Mouse (Mus musculus) right cerebral cortex, postnatal 14 days (tissue): ENCODE data around the gene Itsn2.
"Not testable (repeated sequence)": the region's sequence is repeated elsewhere in the genome, so short reads cannot be mapped to it uniquely, and the experiment has no call there.

Source experiments
- DNase-seq: peaks from one replicate; pipeline ENCODE4 v3.0.0; 2022

The Itsn2 gene

DNA sequence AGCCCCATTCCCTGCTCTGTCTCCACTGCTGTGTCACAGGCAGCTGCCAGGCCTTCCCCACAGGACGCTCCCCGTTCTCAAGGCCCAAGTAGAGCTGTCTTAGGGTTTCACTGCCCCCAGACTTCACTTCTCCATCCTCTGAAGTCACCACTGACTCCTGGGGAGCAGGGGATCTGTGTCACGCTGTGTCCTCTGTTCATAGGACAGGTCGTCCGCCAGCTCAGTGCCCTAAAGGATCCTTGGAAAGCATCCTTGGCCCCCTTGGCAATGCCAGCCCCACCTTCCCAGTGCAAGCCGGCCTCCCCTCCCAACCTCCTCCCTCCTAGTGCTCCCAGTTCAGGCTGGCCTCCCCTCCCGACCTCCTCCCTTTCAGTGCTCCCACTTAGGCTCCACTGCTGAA, 117.5 kb downstream of the Itsn2 start:
- DNase-seq: no peak

DNA sequence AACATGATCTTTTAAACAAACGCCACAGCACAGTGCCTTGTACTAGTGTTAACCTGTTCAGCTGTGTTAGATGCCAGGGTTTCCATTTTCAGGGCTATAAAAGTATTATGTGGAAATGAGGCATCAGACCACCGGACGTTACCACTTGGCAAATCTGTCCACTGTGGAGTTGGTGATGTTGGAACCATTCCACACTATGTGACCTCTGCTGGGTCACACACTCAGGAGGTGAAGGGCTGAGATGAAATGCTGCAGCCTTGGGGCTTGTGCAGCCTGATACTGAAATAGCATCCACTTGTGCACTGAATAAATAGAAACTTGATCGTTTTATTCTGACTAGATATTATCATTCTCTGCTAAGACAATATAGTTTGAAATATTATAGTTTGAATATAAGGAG, 120.9 kb downstream of the Itsn2 start:
- DNase-seq: no peak

DNA sequence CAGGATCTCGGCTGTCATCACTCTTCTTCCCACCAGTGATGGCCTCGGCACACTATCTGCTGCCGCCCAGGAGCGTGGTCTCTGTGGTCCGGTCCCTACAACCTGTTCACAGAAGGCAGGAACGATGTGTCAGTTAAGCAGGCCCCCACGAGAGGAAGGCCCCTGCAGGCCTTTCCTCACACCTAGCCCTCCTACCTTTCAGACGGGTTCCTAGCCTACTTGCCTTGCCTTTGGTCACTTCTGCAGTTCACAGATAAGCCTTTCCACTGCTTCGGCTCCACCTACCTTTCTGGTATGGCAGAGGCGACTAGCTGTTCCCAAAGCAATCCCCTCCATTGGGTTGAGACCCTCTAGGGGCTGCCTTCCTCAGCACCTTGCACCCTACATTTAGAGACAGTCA, 123.2 kb downstream of the Itsn2 start:
- no peak for DNase-seq

DNA sequence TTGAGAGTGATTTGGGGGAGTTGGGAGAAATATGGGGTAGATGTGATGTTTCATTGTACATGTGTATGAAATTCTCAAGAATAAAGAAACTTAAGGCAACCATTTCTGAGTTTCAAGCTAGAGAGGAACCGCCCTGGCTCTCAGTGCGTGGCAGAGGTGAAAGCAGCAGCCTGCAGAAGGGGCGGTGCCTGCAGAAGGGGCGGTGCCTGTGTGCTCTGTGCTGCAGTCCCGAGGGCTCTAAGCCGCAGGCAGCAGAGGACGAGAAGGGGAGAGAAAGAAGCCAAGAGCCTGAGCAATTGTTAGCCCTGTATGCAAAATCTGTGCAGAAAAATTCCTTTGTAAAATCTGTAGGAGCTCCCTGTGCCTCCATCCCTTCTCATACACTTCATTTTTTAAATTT, 125.0 kb downstream of the Itsn2 start:
- no peak for DNase-seq

DNA sequence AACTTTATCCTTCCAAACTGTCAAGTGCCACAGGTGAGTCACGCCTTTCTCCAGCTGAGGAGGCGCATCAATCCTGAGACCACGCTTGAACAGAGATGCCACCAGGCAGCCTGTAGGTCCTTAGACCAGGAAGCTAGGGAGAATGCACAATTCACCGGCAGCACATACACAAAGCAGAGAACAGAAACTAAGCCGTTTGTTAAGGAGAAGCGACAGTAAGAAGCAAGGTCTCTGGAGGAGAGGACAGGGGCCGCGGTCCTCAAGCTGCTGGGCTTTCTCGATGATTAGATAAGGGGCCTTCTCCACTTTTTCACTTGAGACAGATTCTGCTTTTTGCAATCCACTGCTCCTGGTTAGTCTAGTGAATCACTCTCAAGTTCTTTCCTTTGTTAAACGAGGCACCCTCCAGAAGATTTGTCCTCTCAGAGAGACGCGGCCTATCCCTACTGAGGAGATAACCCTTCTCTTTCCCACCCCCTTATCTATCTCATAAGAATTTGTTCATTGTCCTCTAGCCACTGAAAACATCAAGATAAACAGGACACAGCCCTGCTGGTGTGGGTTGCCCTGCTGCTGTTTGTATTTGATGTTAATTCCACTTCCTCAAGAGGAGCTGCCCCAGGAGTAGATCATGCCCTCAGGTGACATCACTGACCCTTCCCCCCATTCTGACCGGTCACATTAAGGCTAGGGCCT, 126.8 kb downstream of the Itsn2 start:
- no peak for DNase-seq

DNA sequence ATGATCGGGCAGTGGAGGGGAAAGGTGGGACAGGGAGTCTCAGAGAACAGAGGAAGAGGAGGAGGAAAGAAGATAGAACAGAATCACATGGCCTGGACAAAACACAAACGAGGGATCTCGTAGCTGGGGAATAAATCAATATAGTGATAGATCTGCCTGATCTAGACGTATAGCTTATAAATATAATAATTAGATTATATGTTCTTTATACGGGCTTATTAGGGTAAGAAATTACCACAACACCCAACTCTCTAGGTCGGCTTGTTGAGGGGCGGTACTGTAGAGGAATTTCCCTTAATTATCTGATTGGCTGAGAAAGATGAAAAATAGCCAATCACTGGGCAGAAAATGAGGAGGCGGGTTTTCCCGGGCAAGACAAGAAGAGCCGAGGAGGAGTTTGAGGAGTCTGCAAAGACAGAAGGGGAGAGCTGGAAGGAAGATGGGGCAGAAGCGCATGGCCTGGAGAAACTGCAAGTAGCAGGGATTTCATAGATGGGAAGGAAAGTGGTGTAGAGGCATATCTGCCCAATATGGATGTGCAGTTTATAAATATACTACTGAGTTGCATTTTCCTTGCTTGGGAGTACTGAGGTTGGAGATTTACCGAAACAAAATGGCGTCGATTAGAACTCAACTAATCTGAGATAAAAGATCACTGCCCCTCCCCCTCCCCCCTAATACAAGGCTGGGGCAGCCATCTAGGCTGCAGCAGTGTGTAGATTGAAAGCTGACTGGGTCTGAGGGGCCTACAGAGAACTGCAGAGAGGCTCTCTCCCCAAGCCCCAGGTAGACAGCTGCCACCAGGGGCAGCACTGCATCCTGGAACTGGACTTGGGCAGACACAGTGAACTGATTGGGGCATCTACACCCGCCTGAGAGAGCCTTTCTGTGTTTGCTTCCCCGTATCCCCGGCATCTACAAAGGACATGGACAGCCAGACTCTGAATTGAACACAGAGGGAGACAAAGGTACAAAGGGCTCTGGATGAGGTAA, 127.6 kb downstream of the Itsn2 start:
- no peak for DNase-seq

DNA sequence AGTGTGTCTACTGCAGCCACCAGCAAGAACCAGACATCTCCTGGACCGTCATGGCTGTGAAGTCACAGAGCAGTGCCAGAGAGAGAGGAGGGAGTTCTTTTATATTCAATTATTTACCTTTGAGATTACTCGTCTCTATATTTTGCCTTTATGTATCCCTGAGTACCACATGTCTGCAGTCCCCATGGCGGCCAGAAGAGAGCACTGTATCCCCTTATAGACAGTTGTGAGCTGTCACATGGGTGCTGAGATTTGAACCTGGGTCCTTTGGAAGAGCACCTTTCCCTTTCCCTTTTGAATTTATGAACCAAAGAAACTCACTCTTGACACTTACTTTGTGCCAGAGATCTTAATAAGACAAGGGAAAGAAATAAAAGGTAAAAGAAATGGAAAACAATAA, 136.7 kb downstream of the Itsn2 start:
- DNase-seq: no peak

DNA sequence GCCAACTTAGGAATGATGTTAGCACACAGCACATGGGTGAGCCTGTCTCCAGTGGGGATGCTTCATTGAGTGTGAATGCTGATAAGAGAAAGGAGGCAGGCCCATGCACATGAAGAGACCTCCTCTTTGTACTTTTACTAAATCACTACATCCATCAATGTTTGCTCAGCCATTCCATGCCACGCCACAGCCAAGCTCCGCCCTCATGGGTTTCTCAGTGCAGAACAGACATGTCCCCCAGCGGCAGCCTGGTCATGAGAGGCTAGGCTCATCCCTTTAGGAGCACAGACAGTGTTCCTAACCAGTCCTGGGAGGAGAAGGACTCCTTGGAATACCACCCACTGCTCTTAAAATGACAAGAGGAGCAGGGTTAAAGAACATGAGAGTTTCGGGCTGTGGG, 139.2 kb downstream of the Itsn2 start:
- no peak for DNase-seq

DNA sequence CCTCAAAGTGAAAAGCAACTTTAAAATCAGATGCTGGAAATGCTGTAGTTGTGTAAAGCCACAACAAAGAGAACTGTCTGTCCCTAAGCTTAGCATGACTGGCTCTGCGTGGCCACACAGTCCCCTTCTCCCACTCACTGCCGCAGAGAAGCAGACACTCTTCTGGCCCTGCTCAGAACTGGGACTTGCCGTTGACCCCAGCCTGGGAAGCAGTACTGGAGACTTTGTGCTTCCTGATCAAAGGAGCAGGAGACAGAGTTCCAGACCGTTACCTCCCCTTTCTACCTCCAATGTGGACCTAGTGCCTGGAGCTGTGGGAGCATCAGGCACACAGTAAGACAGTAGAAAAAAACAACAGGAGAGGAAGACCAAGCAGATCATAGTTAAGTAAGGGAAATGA, 139.9 kb downstream of the Itsn2 start:
- no peak for DNase-seq

DNA sequence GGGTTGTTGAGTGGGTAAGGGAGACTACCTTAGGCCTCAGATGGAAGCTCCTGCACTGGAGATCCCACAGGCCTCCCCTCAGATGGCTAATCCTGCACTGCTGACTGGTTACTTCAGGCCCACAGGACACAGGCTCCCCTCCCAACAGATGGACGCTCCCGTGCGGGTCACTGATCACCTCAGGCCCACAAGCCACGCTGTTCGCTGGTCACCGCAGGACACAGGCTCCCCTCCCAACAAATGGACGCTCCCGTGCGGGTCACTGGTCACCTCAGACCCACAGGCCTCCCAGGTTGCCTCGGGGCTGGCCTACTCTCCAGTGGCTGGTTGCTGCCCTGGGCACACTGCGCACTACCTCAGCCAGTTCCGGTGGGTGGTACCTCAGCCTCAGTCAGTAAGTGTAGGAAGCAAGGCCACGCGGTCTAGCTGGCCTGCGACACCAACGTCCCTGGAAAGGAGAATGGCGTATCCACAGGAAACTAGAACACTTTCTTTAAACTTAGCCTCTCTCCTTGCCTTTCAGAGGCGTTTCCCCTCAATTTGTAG, 145.7 kb downstream of the Itsn2 start, which contains the start of gene Fam228a:
TSS of gene Fam228a (minus strand) at position 400 of the 546 bp plus-strand sequence.
- no peak for DNase-seq

DNA sequence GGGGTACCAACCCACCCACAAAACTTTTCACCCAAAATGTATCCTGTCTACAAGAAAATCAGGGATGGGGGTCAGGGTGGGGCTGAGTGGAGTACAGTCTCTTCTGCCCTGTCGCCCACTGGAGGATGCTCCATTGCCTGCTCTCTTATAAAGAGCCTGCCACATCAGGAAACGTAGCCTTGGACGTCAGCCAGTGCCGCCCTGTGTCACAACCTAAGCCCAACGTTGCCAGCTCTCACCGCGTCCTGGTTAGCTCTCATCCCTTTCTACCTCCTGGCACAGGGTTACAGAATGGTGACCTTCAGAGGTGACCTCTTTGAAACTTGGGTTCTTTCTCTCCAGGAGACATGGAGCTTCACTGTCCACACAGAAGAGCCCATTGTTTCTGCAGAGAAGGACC, 148.4 kb downstream of the Itsn2 start:
- DNase-seq: no peak

DNA sequence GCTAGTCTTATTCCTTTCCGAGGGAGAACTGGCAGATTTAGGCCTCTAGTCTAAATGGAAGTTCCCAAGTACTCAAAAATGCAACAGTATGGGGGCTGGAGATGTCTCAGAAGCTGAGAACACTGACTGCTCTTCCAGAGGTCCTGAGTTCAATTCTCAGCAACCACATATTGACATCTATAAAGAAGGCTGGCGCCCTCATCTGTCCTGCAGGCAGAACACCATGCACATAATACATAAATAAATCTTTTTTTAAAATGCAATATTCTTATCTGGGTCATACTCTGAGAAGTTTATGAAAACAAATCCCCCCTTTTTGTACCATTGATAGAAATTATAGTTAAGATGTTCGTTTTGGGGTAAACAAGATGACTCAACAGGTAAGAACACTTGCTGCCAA, 149.7 kb downstream of the Itsn2 start:
- no peak for DNase-seq

DNA sequence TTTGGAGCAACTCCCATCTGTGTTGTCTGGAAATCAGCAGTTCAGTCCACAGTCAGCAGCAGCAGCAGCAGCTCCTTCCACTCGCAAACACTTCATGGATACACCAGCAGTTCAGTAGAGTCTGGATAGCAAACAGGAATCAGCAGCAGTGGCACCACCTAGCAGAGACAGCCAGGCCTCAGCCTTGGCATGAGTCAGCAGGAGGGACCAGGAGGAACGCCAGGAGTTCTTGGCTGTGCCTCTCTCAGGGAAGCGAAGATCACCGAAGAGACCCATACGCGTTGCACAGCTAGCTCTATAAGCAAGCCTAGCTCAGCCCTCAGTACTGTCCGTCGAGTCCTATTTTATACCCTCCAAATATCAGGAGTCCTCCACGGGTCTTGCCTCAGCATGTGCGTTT, 152.0 kb downstream of the Itsn2 start:
- DNase-seq: no peak

DNA sequence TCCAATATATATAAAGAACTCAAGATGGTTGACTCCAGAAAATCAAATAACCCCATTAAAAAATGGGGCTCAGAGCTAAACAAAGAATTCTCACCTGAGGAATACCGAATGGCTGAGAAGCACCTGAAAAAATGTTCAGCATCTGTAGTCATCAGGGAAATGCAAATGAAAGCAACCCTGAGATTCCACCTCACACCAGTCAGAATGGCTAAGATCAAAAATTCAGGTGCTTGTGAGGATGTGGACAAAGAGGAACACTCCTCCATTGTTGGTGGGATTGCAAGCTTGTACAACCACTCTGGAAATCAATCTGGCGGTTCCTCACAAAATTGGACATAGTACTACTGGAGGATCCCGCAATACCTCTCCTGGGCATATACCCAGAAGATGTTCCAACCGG, 162.0 kb downstream of the Itsn2 start:
- DNase-seq: not testable (repeated sequence)

DNA sequence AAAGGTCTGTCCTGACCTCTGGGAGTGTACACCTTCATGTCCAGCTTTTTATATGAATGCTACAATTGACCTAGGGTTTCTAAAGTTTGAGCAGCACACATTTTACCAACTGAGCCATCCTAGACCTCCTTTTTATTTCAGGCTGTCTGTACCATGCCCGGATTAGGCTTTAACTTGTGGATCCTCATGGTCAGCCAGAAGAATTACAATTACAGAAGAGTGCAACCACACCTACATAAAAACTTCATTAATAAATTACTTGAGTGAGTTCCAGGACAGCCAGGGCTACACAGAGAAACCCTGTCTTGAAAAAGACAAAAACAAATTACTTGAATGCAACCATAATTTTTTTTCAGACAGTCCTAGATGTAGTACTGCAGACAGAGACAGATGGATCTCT, 164.6 kb downstream of the Itsn2 start:
- DNase-seq: no peak
